Mouse (Mus musculus) frontal cortex, postnatal 36 days (tissue): ENCODE data around the gene Ube2o.

ENCODE experiments used
- DNase-seq, 2 experiments: peaks; one replicate each; pipeline ENCODE4 v3.0.0; 2022; ENCODE audit warnings: low spot score in 2 of 2

Ube2o gene

DNA sequence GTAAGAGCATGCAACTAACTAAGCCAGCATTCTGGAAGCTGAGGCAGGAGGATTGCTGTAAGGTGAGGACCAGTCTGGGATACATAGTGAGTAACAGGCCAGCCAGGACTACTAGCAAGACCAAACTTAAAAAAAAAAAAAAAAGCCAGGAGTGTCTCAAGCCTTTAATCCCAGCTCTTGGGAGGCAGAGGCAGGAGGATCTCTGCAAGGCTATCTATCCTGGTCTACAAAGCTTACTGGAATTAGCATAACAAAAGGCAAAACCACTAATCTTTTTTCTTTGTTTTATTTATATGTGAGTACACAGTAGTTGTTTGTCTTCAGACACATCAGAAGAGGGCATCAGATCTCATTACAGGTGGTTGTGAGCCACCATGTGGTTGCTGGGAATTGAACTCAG, 93.0 kb downstream of the Ube2o start:
- no peak for DNase-seq
